Mouse (Mus musculus): ENCODE results near the gene Wdcp. TPM values are rescaled to one million over a fixed set of nuclear protein-coding genes. Genes with fewer than 3 reads are reported as not detected.

The Wdcp gene
- 16.2 TPM for total RNA-seq (2023)

GRCm38 (mm10) chr12:4842890-4843597, at the start of gene Wdcp:
Wdcp (plus strand) TSS chr12:4843303.

GRCm38 (mm10) chr12:4817361-4818101, 25.6 kb upstream of the Wdcp start, which contains the start of gene Sf3b6:
Sf3b6 (plus strand) TSS chr12:4817544.

GRCm38 (mm10) chr12:4841392-4841887, 1.7 kb upstream of the Wdcp start, which contains the start of gene Fkbp1b:
Fkbp1b (minus strand) TSS chr12:4841591.

GRCm38 (mm10) chr12:4874161-4874927, 31.2 kb downstream of the Wdcp start, which contains the start of gene Mfsd2b:
Mfsd2b (minus strand) TSS chr12:4874359.

GRCm38 (mm10) chr12:4906951-4907906, 64.1 kb downstream of the Wdcp start, which contains the start of gene Ubxn2a:
Ubxn2a (minus strand) TSS chr12:4907705.

Other genes starting within 250 kb of the Wdcp start
- gene Fam228a, start 104.9 kb upstream of the Wdcp start, total RNA-seq (2023) = not detected
- gene Pfn4, start 74.3 kb upstream of the Wdcp start, total RNA-seq (2023) = 1.9 TPM
- 5.5 TPM for gene Fam228b, start 74.0 kb upstream of the Wdcp start, total RNA-seq (2023)
- 129 TPM for gene Sf3b6, start 25.8 kb upstream of the Wdcp start, total RNA-seq (2023)
- gene Fkbp1b, start 1.7 kb upstream of the Wdcp start, total RNA-seq (2023) = 1.2 TPM
- 3.5 TPM for gene Mfsd2b, start 31.1 kb downstream of the Wdcp start, total RNA-seq (2023)
- 28.9 TPM for gene Ubxn2a, start 64.4 kb downstream of the Wdcp start, total RNA-seq (2023)
- gene Atad2b, start 74.0 kb downstream of the Wdcp start, total RNA-seq (2023) = 79.5 TPM

Data from CD4-positive naive resting alpha-beta T cell, adult 57 days (primary cell).